Mouse (Mus musculus) G1E (cell line): ENCODE results near the gene Snrnp70.

Experiments used
- CTCF ChIP-seq: IDR thresholded peaks from 2 replicates; pipeline ENCODE4 v1.5.1; 2012; ENCODE audit warnings: low read depth, low read length, inconsistent platforms, mixed read lengths
- POLR2AphosphoS5 ChIP-seq: IDR thresholded peaks from 2 replicates; pipeline ENCODE4 v1.6.1; 2012; ENCODE audit warnings: low read depth, low read length, inconsistent platforms; ENCODE audit not compliant: insufficient replicate concordance

DNA sequence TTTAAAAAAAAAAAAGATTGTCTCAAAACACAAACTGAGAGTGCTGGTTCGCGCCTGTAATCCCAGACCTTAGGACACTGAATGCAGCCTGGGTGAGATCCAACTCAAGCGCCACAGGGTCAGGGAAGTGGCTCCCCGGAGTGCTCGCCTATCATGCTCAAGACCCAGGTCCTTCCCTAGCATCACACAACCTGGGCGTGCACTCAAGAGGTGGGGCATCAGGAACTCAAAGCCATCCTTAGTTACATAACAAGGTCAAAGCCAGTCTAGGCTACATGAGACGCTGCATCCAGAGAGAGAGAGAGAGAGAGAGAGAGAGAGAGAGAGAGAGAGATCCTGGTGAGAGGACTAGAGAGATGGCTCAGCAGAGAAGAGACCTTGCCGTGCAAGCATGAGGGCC lies 31.0 kb upstream of the Snrnp70 start:
- TF ChIP-seq POLR2AphosphoS5: no peak
- TF ChIP-seq CTCF: no peak
